Mouse (Mus musculus) myocyte (in vitro differentiated cells): Measurements from ENCODE around the gene Sirt7. TPM values are rescaled to one million over a fixed set of nuclear protein-coding genes. Genes with fewer than 3 reads are reported as not detected.

Source experiments
- H3K27me3 ChIP-seq: one replicate; pipeline ENCODE4 v1.6.1; 2011; ENCODE audit not compliant: control insufficient read depth, insufficient read depth, insufficient read length
- H3K36me3 ChIP-seq: one replicate; pipeline ENCODE4 v1.6.1; 2011; ENCODE audit not compliant: control insufficient read depth, insufficient read depth
- H3K4me2 ChIP-seq: one replicate; pipeline ENCODE4 v1.6.1; 2011; ENCODE audit warnings: low read depth, control low read depth
- H3K4me3 ChIP-seq: one replicate; pipeline ENCODE4 v1.5.1; 2011; ENCODE audit warnings: mild to moderate bottlenecking, control low read depth, moderate library complexity
- H3K79me2 ChIP-seq: one replicate; pipeline ENCODE4 v1.6.1; 2011; ENCODE audit not compliant: control insufficient read depth, insufficient read depth
- H3ac ChIP-seq: one replicate; pipeline ENCODE4 v1.6.1; 2011; ENCODE audit not compliant: control insufficient read depth, insufficient read length
- CEBPB ChIP-seq: IDR thresholded peaks from 2 replicates; pipeline ENCODE4 v1.6.1; 2011; ENCODE audit warnings: mild to moderate bottlenecking, moderate library complexity; ENCODE audit not compliant: poor library complexity, insufficient read depth, severe bottlenecking
- E2F4 ChIP-seq: IDR thresholded peaks from one replicate; pipeline ENCODE4 v1.6.1; 2011; ENCODE audit warnings: mild to moderate bottlenecking, control low read depth, moderate library complexity; ENCODE audit not compliant: insufficient read depth
- MAX ChIP-seq: IDR thresholded peaks from one replicate; pipeline ENCODE4 v1.6.1; 2011; ENCODE audit warnings: low read depth, mild to moderate bottlenecking, control low read depth
- MYOD1 ChIP-seq, 3 experiments: IDR thresholded peaks; one replicate each; pipeline ENCODE4 v1.6.1; 2011; ENCODE audit warnings: control low read depth in 2 of 3, low read depth in 2 of 3, mild to moderate bottlenecking in 2 of 3, moderate library complexity in 1 of 3; ENCODE audit not compliant: insufficient read length in 2 of 3, control insufficient read depth in 1 of 3
- MYOG ChIP-seq, 3 experiments: IDR thresholded peaks; one replicate each; pipeline ENCODE4 v1.6.1; 2011; ENCODE audit warnings: control low read depth in 2 of 3, low read depth in 2 of 3, mild to moderate bottlenecking in 2 of 3; ENCODE audit not compliant: insufficient read length in 2 of 3, control insufficient read depth in 1 of 3, insufficient read depth in 1 of 3
- POLR2A ChIP-seq: IDR thresholded peaks from one replicate; pipeline ENCODE4 v1.6.1; 2011; ENCODE audit warnings: low read depth, mild to moderate bottlenecking, control low read depth, moderate library complexity; ENCODE audit not compliant: insufficient read length
- POLR2AphosphoS2 ChIP-seq: IDR thresholded peaks from one replicate; pipeline ENCODE4 v1.6.1; 2011; ENCODE audit warnings: low read depth, control low read depth; ENCODE audit not compliant: insufficient read length
- REST ChIP-seq: IDR thresholded peaks from one replicate; pipeline ENCODE4 v1.6.1; 2011; ENCODE audit warnings: mild to moderate bottlenecking, control low read depth, moderate library complexity; ENCODE audit not compliant: insufficient read depth, insufficient read length
- SRF ChIP-seq: IDR thresholded peaks from one replicate; pipeline ENCODE4 v1.6.1; 2011; ENCODE audit warnings: low read depth; ENCODE audit not compliant: control insufficient read depth, insufficient read length
- TCF12 ChIP-seq: IDR thresholded peaks from one replicate; pipeline ENCODE4 v1.6.1; 2011; ENCODE audit warnings: mild to moderate bottlenecking, control low read depth; ENCODE audit not compliant: poor library complexity, insufficient read depth, severe bottlenecking
- TCF3 ChIP-seq: IDR thresholded peaks from one replicate; pipeline ENCODE4 v1.6.1; 2011; ENCODE audit warnings: low read depth, control low read depth; ENCODE audit not compliant: insufficient read length
- USF1 ChIP-seq: IDR thresholded peaks from one replicate; pipeline ENCODE4 v1.6.1; 2011; ENCODE audit warnings: low read depth, mild to moderate bottlenecking, control low read depth, moderate library complexity
- polyA plus RNA-seq: library from polyadenylated mRNA; unstranded; fragments of >200 nt; fragmentation: generic; extraction: Trizol; gene quantifications from one replicate; pipeline ENCODE4 v1.2.1, GENCODE M21; 2012; ENCODE audit warnings: missing spikeins

Gene Sirt7
- polyA plus RNA-seq, 1 experiment = 29.9 TPM

- Histone ChIP-seq H3K4me3 (no peak overlapping the region), H3ac (no peak overlapping the region), H3K79me2 (peaks cover 30% of the 10 kb centered on the region), H3K4me2 (no peak overlapping the region), H3K27me3 (no peaks in the 10 kb centered on the region), H3K36me3 (no peaks in the 10 kb centered on the region)
- TF ChIP-seq MAX (no peak), E2F4 (no peak), POLR2A (no peak), MYOD1 (IDR thresholded peaks at IDR 0.05; ENCODE audit: control insufficient read depth in 1 of 3, insufficient read length in 2 of 3, low read depth in 2 of 3) (no peak), TCF12 (no peak), CEBPB (no peak), POLR2AphosphoS2 (no peak), SRF (no peak), TCF3 (no peak), MYOG (IDR thresholded peaks at IDR 0.05; ENCODE audit: control insufficient read depth in 1 of 3, insufficient read depth in 1 of 3, insufficient read length in 2 of 3, low read depth in 2 of 3) (no peak), REST (no peak), USF1 (no peak)
Observed at GRCm38 (mm10) chr11:120634810-120635209, 9.8 kb upstream of the Sirt7 start.

- Histone ChIP-seq H3K4me3 (peak within 1 kb of the TSS; percentile 68), H3K36me3 (no peaks in the 10 kb centered on the region), H3ac (peak within 1 kb of the TSS; percentile 89), H3K79me2 (peaks cover 41% of the 10 kb centered on the region), H3K4me2 (peak within 1 kb of the TSS; percentile 94), H3K27me3 (no peaks in the 10 kb centered on the region)
- TF ChIP-seq MAX (no peak), MYOD1 (IDR thresholded peaks at IDR 0.05; ENCODE audit: control insufficient read depth in 1 of 3, insufficient read length in 2 of 3, low read depth in 2 of 3) (peak in 1 of 3 experiments; percentile 39), POLR2A (peak; percentile 52), REST (no peak), TCF3 (no peak), POLR2AphosphoS2 (peak; percentile 84), MYOG (IDR thresholded peaks at IDR 0.05; ENCODE audit: control insufficient read depth in 1 of 3, insufficient read depth in 1 of 3, insufficient read length in 2 of 3, low read depth in 2 of 3) (no peak), USF1 (peak; percentile 90), CEBPB (no peak), SRF (peak; percentile 25), TCF12 (no peak), E2F4 (no peak)
Observed at GRCm38 (mm10) chr11:120633520-120634343, 8.7 kb upstream of the Sirt7 start, which contains the start of gene Mafg. Gene Mafg, minus strand, starts transcription at chr11:120633600.

- H3K4me2 ChIP-seq = peak overlapping the region; percentile 94
- no peaks in the 10 kb centered on the region for H3K27me3 ChIP-seq
- H3K79me2 ChIP-seq = peaks cover 50% of the 10 kb centered on the region
- peak overlapping the region; percentile 89 for H3ac ChIP-seq
- TF ChIP-seq TCF3 (no peak), POLR2A (peak; percentile 38), MYOD1 (IDR thresholded peaks at IDR 0.05; ENCODE audit: control insufficient read depth in 1 of 3, insufficient read length in 2 of 3, low read depth in 2 of 3) (peak in 1 of 3 experiments; percentile 1), TCF12 (no peak), REST (no peak), MAX (no peak), POLR2AphosphoS2 (peak; percentile 69)
- peak overlapping the region; percentile 68 for H3K4me3 ChIP-seq
- peaks cover 7% of the 10 kb centered on the region for H3K36me3 ChIP-seq
Observed at GRCm38 (mm10) chr11:120632559-120633519, 7.8 kb upstream of the Sirt7 start.

GRCm38 (mm10) chr11:120631726-120632448, 6.8 kb upstream of the Sirt7 start:
- peaks cover 59% of the 10 kb centered on the region for H3K79me2 ChIP-seq
- H3ac ChIP-seq = peak overlapping the region; percentile 89
- TF ChIP-seq REST (no peak), TCF3 (no peak), MYOG (IDR thresholded peaks at IDR 0.05; ENCODE audit: control insufficient read depth in 1 of 3, insufficient read depth in 1 of 3, insufficient read length in 2 of 3, low read depth in 2 of 3) (no peak)
- peaks cover 14% of the 10 kb centered on the region for H3K36me3 ChIP-seq
- H3K4me2 ChIP-seq = peak overlapping the region; percentile 94
- H3K27me3 ChIP-seq = no peaks in the 10 kb centered on the region
- H3K4me3 ChIP-seq = peak overlapping the region; percentile 68
